Mouse (Mus musculus): Measurements from ENCODE around the gene Tbc1d22a. TPM values are rescaled to one million over a fixed set of nuclear protein-coding genes. Genes with fewer than 3 reads are reported as not detected.

Gene Tbc1d22a
- polyA plus RNA-seq, 1 experiment from 2014 or later, result 9.2 TPM

GRCm38 (mm10) chr15:86285296-86285695 is 71.0 kb downstream of the Tbc1d22a start:
- H3K9ac ChIP-seq, result no peak overlapping the region
- H3K27me3 ChIP-seq, result no peaks in the 10 kb centered on the region
- H3K4me2 ChIP-seq, result no peak overlapping the region
- WGBS, result 85% methylated on average over 2 of the region's 2 CpGs
- no peaks in the 10 kb centered on the region for H3K9me3 ChIP-seq (replicated peaks)
- no peaks in the 10 kb centered on the region for H3K36me3 ChIP-seq
- H3K4me1 ChIP-seq (replicated peaks), result peaks cover 6% of the 10 kb centered on the region
- H3K4me3 ChIP-seq, result no peak overlapping the region
- H3K27ac ChIP-seq, result no peak overlapping the region
- ATAC-seq (replicated peaks; ENCODE audit: insufficient number of reproducible peaks, insufficient read depth, low FRiP score, low read depth), result no peak

- Histone ChIP-seq H3K9me3 (replicated peaks) (no peaks in the 10 kb centered on the region), H3K27me3 (no peaks in the 10 kb centered on the region), H3K9ac (no peak overlapping the region), H3K4me1 (replicated peaks) (peaks cover 6% of the 10 kb centered on the region), H3K4me2 (no peak overlapping the region), H3K27ac (no peak overlapping the region), H3K4me3 (no peak overlapping the region), H3K36me3 (no peaks in the 10 kb centered on the region)
- no peak for ATAC-seq (replicated peaks; ENCODE audit: insufficient number of reproducible peaks, insufficient read depth, low FRiP score, low read depth)
- 28% methylated on average over 3 of the region's 3 CpGs for WGBS
These were observed 75.8 kb downstream of the Tbc1d22a start for GRCm38 (mm10) chr15:86290074-86290473.

GRCm38 (mm10) chr15:86292288-86292687 is 78.0 kb downstream of the Tbc1d22a start:
- H3K27ac ChIP-seq, result no peak overlapping the region
- no peaks in the 10 kb centered on the region for H3K9me3 ChIP-seq (replicated peaks)
- no peak for ATAC-seq (replicated peaks; ENCODE audit: insufficient number of reproducible peaks, insufficient read depth, low FRiP score, low read depth)
- no peak overlapping the region for H3K9ac ChIP-seq
- no peaks in the 10 kb centered on the region for H3K27me3 ChIP-seq
- WGBS, result 85% methylated on average over 6 of the region's 6 CpGs
- peaks cover 6% of the 10 kb centered on the region for H3K4me1 ChIP-seq (replicated peaks)
- no peaks in the 10 kb centered on the region for H3K36me3 ChIP-seq
- H3K4me2 ChIP-seq, result no peak overlapping the region
- no peak overlapping the region for H3K4me3 ChIP-seq

- Histone ChIP-seq H3K9ac (no peak overlapping the region), H3K9me3 (replicated peaks) (no peaks in the 10 kb centered on the region), H3K4me2 (no peak overlapping the region), H3K4me3 (no peak overlapping the region), H3K27ac (no peak overlapping the region), H3K36me3 (no peaks in the 10 kb centered on the region), H3K27me3 (no peaks in the 10 kb centered on the region), H3K4me1 (replicated peaks) (peaks cover 6% of the 10 kb centered on the region)
- no peak for ATAC-seq (replicated peaks; ENCODE audit: insufficient number of reproducible peaks, insufficient read depth, low FRiP score, low read depth)
- WGBS, result 83% methylated on average over 3 of the region's 3 CpGs
These were observed 80.2 kb downstream of the Tbc1d22a start for GRCm38 (mm10) chr15:86294426-86294825.

- Histone ChIP-seq H3K4me1 (replicated peaks) (no peaks in the 10 kb centered on the region), H3K27me3 (no peaks in the 10 kb centered on the region), H3K4me2 (no peak overlapping the region), H3K4me3 (no peak overlapping the region), H3K27ac (no peak overlapping the region), H3K9ac (no peak overlapping the region), H3K9me3 (replicated peaks) (no peaks in the 10 kb centered on the region), H3K36me3 (no peaks in the 10 kb centered on the region)
- 78% methylated on average over 4 of the region's 4 CpGs for WGBS
- ATAC-seq (replicated peaks; ENCODE audit: insufficient number of reproducible peaks, insufficient read depth, low FRiP score, low read depth), result no peak
These were observed 81.5 kb downstream of the Tbc1d22a start for GRCm38 (mm10) chr15:86295722-86296288.

GRCm38 (mm10) chr15:86297281-86297680 is 83.0 kb downstream of the Tbc1d22a start:
- no peak overlapping the region for H3K4me3 ChIP-seq
- H3K27me3 ChIP-seq, result no peaks in the 10 kb centered on the region
- no peak overlapping the region for H3K9ac ChIP-seq
- no peaks in the 10 kb centered on the region for H3K4me1 ChIP-seq (replicated peaks)
- no peaks in the 10 kb centered on the region for H3K9me3 ChIP-seq (replicated peaks)
- no peak for ATAC-seq (replicated peaks; ENCODE audit: insufficient number of reproducible peaks, insufficient read depth, low FRiP score, low read depth)
- H3K27ac ChIP-seq, result no peak overlapping the region
- WGBS, result 92% methylated on average over 1 of the region's 1 CpGs
- H3K36me3 ChIP-seq, result no peaks in the 10 kb centered on the region; the same call in 1 of the 2 replicates
- no peak overlapping the region for H3K4me2 ChIP-seq

GRCm38 (mm10) chr15:86303876-86304275 is 89.6 kb downstream of the Tbc1d22a start:
- WGBS, result 96% methylated on average over 1 of the region's 1 CpGs
- Histone ChIP-seq H3K4me2 (no peak overlapping the region), H3K4me1 (replicated peaks) (no peaks in the 10 kb centered on the region), H3K27me3 (no peaks in the 10 kb centered on the region), H3K36me3 (no peaks in the 10 kb centered on the region; the same call in 1 of the 2 replicates), H3K27ac (no peak overlapping the region), H3K4me3 (no peak overlapping the region), H3K9ac (no peak overlapping the region), H3K9me3 (replicated peaks) (no peaks in the 10 kb centered on the region)
- no peak for ATAC-seq (replicated peaks; ENCODE audit: insufficient number of reproducible peaks, insufficient read depth, low FRiP score, low read depth)

- 72% methylated on average over 3 of the region's 3 CpGs for WGBS
- no peaks in the 10 kb centered on the region; the same call in 1 of the 2 replicates for H3K36me3 ChIP-seq
- no peaks in the 10 kb centered on the region for H3K4me1 ChIP-seq (replicated peaks)
- ATAC-seq (replicated peaks; ENCODE audit: insufficient number of reproducible peaks, insufficient read depth, low FRiP score, low read depth), result no peak
- no peak overlapping the region for H3K9ac ChIP-seq
- H3K9me3 ChIP-seq (replicated peaks), result no peaks in the 10 kb centered on the region
- H3K27ac ChIP-seq, result no peak overlapping the region
- H3K27me3 ChIP-seq, result no peaks in the 10 kb centered on the region
- no peak overlapping the region for H3K4me2 ChIP-seq
- H3K4me3 ChIP-seq, result no peak overlapping the region
These were observed 90.6 kb downstream of the Tbc1d22a start for GRCm38 (mm10) chr15:86304861-86305260.

GRCm38 (mm10) chr15:86305290-86305689 is 91.0 kb downstream of the Tbc1d22a start:
- whole genome bisulfite sequencing, result 79% methylated on average over 3 of the region's 3 CpGs

GRCm38 (mm10) chr15:86309213-86309829 is 95.1 kb downstream of the Tbc1d22a start:
- Histone ChIP-seq H3K4me3 (no peak overlapping the region), H3K9me3 (replicated peaks) (no peaks in the 10 kb centered on the region), H3K36me3 (peaks cover 6% of the 10 kb centered on the region), H3K4me2 (no peak overlapping the region), H3K27me3 (no peaks in the 10 kb centered on the region), H3K4me1 (replicated peaks) (no peaks in the 10 kb centered on the region), H3K27ac (no peak overlapping the region), H3K9ac (no peak overlapping the region)
- ATAC-seq (replicated peaks; ENCODE audit: insufficient number of reproducible peaks, insufficient read depth, low FRiP score, low read depth), result no peak
- 81% methylated on average over 5 of the region's 5 CpGs for WGBS

More at GRCm38 (mm10) chr15:86305290-86305689, 91.0 kb downstream of the Tbc1d22a start:
- no peaks in the 10 kb centered on the region for H3K9me3 ChIP-seq (replicated peaks)
- H3K27me3 ChIP-seq, result no peaks in the 10 kb centered on the region
- no peak overlapping the region for H3K4me2 ChIP-seq
- no peak overlapping the region for H3K27ac ChIP-seq
- ATAC-seq (replicated peaks; ENCODE audit: insufficient number of reproducible peaks, insufficient read depth, low FRiP score, low read depth), result no peak
- H3K4me3 ChIP-seq, result no peak overlapping the region
- H3K9ac ChIP-seq, result no peak overlapping the region
- H3K4me1 ChIP-seq (replicated peaks), result no peaks in the 10 kb centered on the region
- H3K36me3 ChIP-seq, result no peaks in the 10 kb centered on the region; the same call in 1 of the 2 replicates

- Histone ChIP-seq H3K9ac (no peak overlapping the region), H3K27me3 (no peaks in the 10 kb centered on the region), H3K4me1 (replicated peaks) (no peaks in the 10 kb centered on the region), H3K36me3 (no peaks in the 10 kb centered on the region), H3K4me3 (no peak overlapping the region), H3K27ac (no peak overlapping the region), H3K9me3 (replicated peaks) (no peaks in the 10 kb centered on the region), H3K4me2 (no peak overlapping the region)
- WGBS, result 87% methylated on average over 19 of the region's 19 CpGs
- no peak for ATAC-seq (replicated peaks; ENCODE audit: insufficient number of reproducible peaks, insufficient read depth, low FRiP score, low read depth)
These were observed 106.7 kb downstream of the Tbc1d22a start for GRCm38 (mm10) chr15:86320803-86321510.

Data from heart, embryonic 15.5 days (tissue).